Mouse (Mus musculus) gonadal fat pad, adult 2 months (tissue): Measurements from ENCODE around the gene Syngr1. TPM values are rescaled to one million over a fixed set of nuclear protein-coding genes. Genes with fewer than 3 reads are reported as not detected.

Experiments
- DNase-seq: peaks from one replicate; pipeline ENCODE4 v3.0.0-alpha.2; 2012; ENCODE audit warnings: low read depth
- polyA plus RNA-seq: library from polyadenylated mRNA; depleted of rRNA; stranded (reverse); fragments of >200 nt; gene quantifications from 2 replicates; pipeline ENCODE4 v1.2.3, GENCODE M21; 2012

The Syngr1 gene
- polyA plus RNA-seq, 1 experiment = 13.3 TPM

- DNase-seq = no peak
Observed at GRCm38 (mm10) chr15:80070095-80070644, 21.0 kb upstream of the Syngr1 start.

- no peak for DNase-seq
Observed at GRCm38 (mm10) chr15:80071951-80072437, 19.1 kb upstream of the Syngr1 start.

DNA sequence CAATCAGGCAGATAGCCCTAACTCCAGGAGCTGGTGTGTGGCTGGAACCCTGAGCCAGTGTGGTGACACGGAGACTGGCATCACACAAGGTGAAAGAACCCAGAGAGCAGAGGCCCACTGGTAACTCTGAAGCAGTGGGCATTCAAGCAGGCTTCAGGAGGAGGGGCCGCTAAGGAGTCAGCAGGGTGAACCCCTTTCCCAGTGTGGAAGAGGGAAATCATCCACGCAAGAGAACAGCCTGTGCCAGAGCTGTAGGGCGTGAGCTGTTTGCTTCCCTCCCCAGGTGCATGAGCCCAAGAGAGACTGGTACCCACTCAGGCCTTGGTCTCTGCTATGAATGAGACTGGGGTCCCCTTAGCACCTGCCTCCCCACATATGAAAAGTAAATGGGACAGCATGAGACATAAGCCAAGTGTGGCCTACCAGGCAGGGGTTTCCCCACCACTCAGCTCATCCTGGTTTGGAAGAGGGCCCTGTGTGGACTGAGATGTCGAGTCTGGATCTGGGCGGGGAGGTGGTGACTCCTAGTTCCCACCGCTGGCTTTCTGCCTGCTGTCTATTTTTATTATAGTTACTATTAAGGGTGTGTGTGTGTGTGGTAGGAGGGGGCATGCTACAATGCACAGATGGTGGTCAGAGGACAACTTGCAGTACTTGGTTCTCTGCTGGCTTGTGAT lies 18.4 kb upstream of the Syngr1 start:
- DNase-seq = no peak

GRCm38 (mm10) chr15:80073256-80073621 lies 17.9 kb upstream of the Syngr1 start:
- no peak for DNase-seq

DNA sequence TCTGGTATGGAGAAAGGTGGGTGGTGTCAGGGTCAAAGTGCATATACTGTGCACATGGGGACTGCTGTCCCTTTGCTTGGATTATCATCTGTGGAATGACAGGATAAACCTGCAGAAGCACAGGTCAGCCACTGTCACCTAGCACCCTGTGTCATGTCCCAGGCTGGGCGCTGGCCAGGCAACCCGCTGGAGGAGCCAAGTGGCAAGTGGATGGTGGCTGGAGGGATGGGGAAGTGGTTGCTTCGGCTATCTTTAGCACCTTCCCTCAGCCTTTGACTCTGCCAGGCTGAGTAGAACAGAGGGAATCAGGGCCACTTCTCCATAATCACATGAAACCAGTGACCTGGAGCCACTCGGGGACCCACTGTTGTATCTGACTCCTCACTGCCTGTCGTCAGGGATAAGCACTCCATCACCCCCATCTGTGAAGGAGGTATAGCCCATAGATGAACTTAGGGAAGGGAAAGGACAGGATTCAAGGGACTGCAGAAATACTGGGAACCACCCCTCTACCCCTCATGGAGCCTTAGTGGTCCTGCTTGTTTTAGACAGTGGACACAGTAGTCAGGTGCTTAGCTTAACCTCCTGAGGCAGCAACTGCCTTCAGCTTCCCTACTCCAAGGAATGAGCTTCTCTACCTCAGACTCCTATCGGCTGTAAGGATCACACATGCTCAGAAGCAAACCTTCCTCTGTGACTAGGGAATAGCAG lies 16.3 kb upstream of the Syngr1 start:
- DNase-seq = no peak

GRCm38 (mm10) chr15:80075374-80075694 lies 15.8 kb upstream of the Syngr1 start:
- no peak for DNase-seq

DNA sequence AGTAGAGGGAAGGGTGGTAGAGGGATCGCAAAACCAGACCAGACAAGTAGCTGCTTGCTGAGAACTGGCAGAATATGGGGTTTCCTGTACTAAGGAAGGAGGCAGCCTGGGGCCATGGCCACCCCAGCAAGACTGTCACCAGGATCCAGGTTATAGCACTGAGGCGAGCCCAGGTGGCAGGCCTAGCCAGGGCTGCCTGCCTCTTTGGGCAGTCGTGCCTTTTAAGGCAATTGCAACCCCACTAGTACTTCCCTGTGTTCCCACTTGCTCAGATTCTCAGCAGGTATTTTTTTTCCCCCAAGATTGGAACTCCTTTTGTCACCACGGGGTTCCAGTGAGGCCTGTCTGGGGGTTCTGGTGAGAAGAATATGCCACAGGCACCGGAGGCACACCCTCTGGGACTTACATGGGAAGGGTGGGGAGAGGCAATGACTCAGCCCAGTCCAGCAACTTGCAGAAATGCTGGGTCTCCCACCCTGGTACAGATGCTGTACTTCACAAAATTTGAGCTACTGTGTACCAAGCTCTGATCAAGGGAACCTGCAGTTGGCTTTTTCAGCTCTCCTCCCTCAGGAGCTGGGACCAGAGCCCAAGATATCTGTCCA lies 15.3 kb upstream of the Syngr1 start:
- no peak for DNase-seq

DNA sequence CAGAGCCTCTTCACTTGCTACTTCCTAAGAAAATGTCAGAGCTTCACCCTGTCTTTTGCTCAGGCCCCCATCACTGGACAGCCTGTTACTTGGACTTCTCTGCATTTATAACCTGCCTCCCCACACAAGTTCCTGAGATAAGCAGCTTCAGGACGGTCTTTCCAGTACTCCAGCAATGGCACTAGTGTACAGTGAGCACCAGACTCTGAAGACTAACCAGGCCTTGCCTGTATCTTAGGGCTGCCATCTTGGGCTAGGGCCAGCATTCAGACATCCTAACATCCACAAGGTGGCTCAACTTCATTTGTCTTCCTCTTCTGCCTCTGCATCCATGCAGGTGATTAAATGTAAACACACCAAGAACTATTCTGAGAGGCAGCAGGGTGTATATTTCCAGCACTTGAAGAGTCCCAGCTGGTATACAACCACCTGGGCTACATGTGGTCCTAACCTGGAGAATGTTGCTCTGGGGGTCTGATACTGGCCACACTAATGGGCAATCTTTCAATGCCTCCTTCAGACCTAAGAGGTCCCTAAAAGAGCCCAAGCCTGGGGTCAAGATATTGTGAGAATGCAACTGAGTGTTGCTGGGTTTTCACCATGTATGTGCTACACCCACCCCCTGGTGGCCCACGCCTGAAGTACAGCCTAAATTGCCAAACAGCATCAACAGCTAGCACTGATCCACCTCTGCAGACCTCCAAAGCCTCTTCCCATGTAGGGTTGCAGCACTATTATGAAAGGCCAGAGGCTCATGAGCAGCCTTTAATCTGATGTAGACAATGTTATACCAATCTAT lies 14.6 kb upstream of the Syngr1 start:
- DNase-seq = no peak

DNA sequence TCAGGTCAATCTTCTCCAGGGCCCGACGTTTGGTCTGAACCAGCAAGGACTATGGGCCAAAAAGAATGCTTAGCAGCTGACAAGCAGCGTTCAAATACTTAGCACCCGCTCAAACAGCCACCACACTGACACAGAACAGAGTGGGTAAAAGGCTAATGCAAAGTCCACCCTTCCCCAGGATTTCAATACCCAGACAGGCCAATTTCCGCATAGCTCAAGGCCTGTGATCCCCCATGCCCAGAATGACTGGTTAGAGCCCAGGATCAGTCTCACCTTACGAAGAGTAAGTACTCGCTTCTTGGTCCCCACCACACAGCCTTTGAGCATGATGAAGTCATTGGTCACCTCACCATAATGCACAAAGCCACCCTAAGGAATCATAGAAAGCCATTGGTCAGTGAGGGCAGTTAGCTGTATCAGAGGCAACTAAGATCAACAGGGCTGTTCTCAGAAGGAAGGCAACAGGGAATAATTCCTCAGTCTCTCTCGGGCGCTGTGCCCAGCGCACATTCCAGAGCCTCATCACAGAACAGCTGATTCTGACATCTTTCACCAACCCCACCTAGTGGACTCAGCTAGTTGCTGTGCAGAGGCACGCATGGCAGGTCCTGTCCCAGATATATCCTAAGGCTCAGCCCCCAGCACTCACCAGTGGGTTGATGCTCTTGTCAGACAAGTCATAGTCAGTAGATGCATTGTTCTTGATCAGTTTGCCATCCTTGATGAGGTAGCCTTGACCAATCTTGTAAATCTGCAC lies 12.9 kb upstream of the Syngr1 start:
- DNase-seq = no peak

- DNase-seq = no peak
Observed at GRCm38 (mm10) chr15:80079129-80079668, 11.9 kb upstream of the Syngr1 start.

GRCm38 (mm10) chr15:80079954-80080353 lies 11.2 kb upstream of the Syngr1 start:
- DNase-seq = no peak

GRCm38 (mm10) chr15:80080711-80081615 lies 10.2 kb upstream of the Syngr1 start:
- no peak for DNase-seq

DNA sequence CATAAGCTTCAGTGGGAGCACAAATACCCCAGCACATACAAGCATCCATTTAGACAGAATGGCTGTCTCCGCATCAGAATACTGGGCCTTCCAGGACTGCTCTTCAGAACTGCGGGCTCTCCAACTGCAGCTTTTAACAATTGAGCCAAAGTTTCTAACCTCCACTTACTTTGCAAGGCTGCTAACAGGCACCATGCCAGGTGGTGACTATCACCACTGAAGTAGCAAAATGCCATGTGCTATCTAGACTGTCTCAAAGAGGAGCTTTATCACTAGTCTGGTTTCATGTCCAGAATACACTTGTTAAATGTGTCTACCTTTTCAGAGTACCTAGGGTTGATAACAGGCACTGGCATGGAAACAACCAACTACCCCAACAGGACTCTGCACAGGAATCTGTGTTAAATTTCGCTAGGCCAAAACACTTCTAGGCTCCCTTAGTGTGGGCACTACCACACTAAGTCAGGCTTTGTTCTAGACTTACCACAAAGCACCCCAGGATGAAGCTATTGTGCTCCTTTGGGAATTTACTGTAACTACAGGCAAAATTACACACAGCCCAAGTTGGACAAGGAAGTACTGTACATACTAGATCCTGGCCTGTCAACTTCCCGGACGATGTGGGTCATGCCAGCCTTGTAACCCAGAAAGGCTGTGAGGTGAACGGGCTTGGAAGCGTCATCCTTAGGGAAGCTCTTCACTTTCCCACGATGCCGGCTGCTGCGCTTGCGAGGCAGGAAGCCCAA lies 9.2 kb upstream of the Syngr1 start:
- DNase-seq = no peak

DNA sequence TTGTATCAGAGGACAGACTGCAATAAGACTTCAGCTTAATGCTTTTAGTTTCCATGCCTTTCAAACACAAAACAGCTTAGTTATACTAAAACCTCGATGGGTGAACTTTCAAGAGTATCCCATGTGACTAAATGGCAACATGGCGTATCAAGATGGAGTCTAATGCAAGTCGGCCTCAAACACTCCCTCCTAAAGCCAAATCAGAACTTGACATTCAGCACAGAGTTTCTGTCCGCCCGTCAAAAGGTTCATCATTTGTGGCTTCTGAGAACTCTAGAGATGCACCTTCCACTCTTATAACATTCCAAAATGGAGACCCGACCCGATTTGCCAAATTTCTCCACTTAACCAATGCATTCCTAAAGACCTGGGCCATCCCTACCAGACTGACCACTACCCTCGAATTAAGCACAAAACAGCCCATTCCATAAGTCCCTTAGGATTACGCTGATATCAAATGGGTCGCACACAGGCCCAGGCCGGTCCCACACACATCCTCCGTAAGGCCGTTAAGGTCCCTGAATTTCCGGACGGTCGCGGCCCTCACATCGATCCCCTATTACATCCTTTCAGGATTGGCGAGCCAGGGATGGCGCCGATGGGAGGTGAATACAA lies 8.4 kb upstream of the Syngr1 start:
- DNase-seq = no peak

- no peak for DNase-seq
Observed at GRCm38 (mm10) chr15:80083276-80083731, 7.8 kb upstream of the Syngr1 start.

DNA sequence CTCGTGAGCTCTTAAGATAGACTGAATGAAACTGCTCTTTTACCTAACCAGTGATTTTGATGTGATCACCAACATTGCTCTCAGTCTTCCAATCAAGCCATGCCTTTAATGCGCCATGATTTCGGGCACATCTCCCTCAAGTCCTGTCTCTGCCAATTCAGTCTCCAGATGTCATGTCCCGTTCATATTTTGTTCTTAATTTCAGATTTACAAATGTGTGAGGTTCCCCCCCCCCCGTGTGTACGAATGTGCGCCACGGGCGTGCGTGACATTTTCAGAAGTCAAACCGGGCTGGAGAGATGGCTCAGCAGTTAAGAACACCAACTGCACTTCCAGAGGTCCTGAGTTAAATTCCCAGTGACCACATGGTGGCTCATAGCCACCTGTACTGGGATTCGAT lies 7.4 kb upstream of the Syngr1 start:
- DNase-seq = no peak

DNA sequence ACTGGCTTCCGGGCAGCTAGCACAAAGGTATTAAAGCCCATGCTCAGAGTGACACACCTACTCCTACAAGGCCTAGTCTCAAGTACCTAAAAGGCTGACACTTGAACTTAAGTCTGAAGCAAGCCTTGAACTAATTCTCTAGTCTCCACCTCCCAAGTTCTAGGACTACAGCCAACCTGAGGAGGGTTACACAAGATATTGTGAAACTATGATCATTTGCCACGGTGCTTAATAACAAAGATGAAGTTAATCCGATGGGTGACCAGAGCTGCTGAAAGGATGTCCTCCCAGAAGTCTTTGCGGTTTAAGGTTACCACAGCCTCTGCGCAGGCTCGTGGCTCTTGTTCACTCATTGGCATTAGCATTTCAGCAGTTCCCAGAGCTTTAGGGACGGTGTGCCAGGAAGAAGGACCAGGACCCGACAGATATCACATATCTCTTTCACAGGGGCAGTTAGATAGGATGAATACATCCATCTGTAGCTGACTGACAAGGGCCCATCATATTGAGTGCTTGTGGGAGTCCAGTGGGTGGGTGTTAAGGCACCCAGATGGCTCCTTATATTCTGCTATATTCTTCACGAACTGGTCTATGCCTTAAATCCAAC lies 3.6 kb upstream of the Syngr1 start:
- peak; percentile 95 for DNase-seq

DNA sequence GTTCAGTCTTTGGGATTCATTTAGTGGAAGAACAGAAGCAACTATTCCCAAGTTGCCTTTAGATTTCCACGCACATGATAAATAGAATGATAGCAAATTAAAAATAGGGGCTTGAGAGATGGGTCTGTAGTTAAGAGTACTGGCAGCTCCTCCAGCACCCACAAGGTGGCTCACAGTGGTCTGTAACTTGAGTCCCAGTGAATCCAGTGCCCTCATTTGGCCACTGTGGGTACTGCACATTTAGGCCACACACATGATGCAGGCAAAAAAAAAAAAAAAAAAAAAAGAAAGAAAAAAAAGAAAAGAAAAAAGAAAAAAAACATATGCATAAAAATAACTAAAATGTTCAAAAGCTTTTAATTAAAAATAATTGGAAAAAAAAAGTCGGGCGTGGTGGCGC lies 2.5 kb upstream of the Syngr1 start:
- no peak for DNase-seq
